Mouse (Mus musculus): ENCODE measurements around the gene Fam241a.

DNA sequence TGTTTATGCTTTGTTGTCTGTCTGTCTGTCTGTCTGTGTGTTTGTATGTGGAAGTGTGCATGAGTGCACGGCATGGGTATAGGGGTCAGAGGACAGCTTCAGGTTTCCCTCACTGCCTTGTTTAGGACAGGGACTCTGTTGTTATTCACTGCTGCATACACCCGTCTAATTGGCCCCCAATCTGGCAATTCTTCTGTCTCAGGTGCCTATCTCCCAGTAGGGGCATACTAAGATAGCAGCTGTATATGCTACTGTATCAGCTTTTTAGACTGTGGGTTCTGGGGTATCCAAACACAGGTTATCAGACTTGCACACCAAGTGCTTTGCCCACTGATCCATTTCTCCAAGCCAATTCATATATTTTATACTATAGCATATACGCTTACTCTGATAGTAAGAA lies 16.2 kb downstream of the Fam241a start:
- TF ChIP-seq CTCF (IDR thresholded peaks at IDR 0.05; ENCODE audit: extremely low read depth, insufficient read length, insufficient replicate concordance, low read depth, low read length) = no peak
- TF ChIP-seq POLR2A (IDR thresholded peaks at IDR 0.05; ENCODE audit: low read depth, low read length) = no peak
